Mouse (Mus musculus): Measurements from ENCODE around the gene Lpp.

DNA sequence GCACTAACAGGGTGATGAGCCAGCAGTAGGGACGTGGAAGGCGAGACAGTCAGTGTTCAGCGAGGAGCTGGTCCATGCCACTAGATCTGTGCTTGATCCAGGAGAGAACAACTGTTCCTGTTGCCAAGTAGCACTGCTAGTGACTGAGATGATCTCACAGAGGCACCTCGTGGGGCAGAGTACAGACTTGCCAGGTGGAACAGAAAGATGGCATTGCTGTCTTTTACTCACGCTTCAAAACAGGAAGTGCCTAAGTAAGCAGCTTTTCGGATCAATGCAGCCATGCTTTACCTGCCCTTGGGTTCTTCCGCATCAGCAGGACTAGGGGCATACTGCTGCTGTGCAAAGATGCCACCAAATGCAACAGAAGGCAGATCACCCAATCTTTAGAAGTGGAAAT lies 467.1 kb downstream of the Lpp start:
- TF ChIP-seq CTCF (IDR thresholded peaks at IDR 0.05; ENCODE audit: insufficient read depth, low read depth, low read length), result no peak
- no peak for TF ChIP-seq POLR2A (IDR thresholded peaks at IDR 0.05; ENCODE audit: insufficient read depth, low read depth, low read length)
